Mouse (Mus musculus): ENCODE data around the gene Abhd12. TPM values are rescaled to one million over a fixed set of nuclear protein-coding genes. Genes with fewer than 3 reads are reported as not detected.

Gene Abhd12
- polyA plus RNA-seq, 1 experiment from 2014 or later, result 60.1 TPM

DNA sequence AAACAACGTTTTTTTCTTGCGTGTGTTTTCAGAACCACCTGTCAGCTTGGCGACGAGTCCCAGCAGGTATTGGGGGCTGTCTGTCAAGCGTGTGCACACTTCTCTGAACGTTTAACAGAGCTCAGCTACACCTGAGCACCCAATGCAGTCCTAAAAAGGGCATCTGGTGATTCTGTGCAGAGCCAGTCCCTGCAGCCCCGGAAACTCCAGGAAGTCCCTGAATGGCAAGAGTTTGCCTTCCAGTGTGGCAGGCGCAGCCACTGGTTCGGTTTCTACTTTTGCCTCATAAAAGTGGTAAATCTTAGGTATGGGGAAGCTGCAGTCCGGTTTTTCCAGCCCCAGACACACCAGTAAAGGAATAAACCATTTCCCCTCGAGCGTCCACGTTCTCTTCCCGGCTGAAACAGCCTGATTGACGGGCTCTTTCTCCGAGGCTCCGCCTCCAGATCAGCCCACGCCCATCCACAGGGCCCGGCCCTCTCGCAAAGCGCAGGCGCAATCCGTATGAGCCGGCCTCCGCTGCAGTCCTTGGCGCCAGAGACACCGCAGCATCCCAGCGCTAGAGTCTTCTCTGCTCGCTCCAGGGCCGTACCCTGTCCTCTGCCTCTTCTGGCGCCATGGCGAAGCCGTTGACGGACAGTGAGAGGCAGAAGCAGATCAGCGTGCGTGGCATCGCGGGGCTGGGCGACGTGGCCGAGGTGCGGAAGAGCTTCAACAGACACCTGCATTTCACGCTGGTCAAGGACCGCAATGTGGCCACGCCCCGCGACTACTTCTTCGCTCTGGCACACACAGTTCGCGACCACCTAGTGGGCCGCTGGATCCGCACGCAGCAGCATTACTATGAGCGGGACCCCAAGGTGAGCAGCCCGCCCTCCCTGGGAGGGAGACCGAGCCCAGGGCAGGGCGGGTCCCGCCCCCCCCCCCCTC is 118.0 kb downstream of the Abhd12 start, which contains the start of gene Pygb:
Gene Pygb (plus strand): TSS at position 485 of the 930 bp plus-strand sequence.
- H3K27me3 ChIP-seq, result 0 out of 2 replicates have a peak, but pooled peaks cover 14% of the 10 kb centered on the region
- H3K4me1 ChIP-seq, result peaks cover 26% of the 10 kb centered on the region
- peak within 1 kb of the TSS; percentile 89 for H3K4me2 ChIP-seq
- H3K9me3 ChIP-seq, result no peaks in the 10 kb centered on the region
- peak within 1 kb of the TSS; percentile 67 for H3K4me3 ChIP-seq (replicated peaks)
- peaks cover 4% of the 10 kb centered on the region; the same call in 1 of the 2 replicates for H3K36me3 ChIP-seq (replicated peaks)
- ATAC-seq (ENCODE audit: low FRiP score), result peak; percentile 97
- H3K9ac ChIP-seq, result peak within 1 kb of the TSS; percentile 78
- WGBS, result 3% methylated on average over 57 of the region's 58 CpGs
- H3K27ac ChIP-seq, result 0 out of 2 replicates have a peak within 1 kb of the TSS, but pooled peaks have one; percentile 48

DNA sequence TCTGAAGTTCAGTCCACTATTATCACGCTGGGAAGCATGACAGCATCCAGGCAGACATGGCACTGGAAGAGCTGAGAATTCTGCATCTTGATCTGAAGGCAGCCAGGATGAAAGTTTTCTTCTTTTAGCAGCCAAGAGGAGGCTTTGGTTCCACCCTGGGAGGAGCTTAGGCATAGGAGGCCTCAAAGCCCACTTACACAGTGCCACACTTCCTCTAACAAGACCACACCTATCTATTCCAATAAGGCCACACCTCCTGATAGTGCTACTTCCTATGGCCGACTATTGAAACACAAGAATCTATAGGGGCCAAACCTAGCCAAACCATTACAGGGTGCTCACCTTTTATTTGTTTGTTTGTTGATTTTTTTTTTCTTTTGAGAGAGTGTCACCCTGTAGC is 121.7 kb downstream of the Abhd12 start:
- Histone ChIP-seq H3K27ac (no peak overlapping the region), H3K4me3 (replicated peaks) (no peak overlapping the region), H3K36me3 (replicated peaks) (no peaks in the 10 kb centered on the region), H3K4me2 (no peak overlapping the region), H3K4me1 (peaks cover 9% of the 10 kb centered on the region), H3K9me3 (no peaks in the 10 kb centered on the region), H3K27me3 (0 out of 2 replicates have a peak, but pooled peaks cover 14% of the 10 kb centered on the region), H3K9ac (no peak overlapping the region)
- WGBS, result 90% methylated on average over 2 of the region's 2 CpGs
- ATAC-seq (ENCODE audit: low FRiP score), result no peak

Other genes starting within 250 kb of the Abhd12 start
- gene Acss1, start 236.2 kb downstream of the Abhd12 start, polyA plus RNA-seq (2016; fragmentation: Nextera tagmentation; extraction: Ambion mirVana), result 43.4 and 54.8 TPM in 2 replicates
- 0.06 and 0.11 TPM in 2 replicates for gene Vsx1, start 215.4 kb downstream of the Abhd12 start, polyA plus RNA-seq (2016; fragmentation: Nextera tagmentation; extraction: Ambion mirVana)
- gene Entpd6, start 155.7 kb downstream of the Abhd12 start, polyA plus RNA-seq (2016; fragmentation: Nextera tagmentation; extraction: Ambion mirVana), result 29.5 and 29.6 TPM in 2 replicates
- 81.6 and 86.3 TPM in 2 replicates for gene Pygb, start 118.0 kb downstream of the Abhd12 start, polyA plus RNA-seq (2016; fragmentation: Nextera tagmentation; extraction: Ambion mirVana)
- 64.0 and 66.8 TPM in 2 replicates for gene Gins1, start 659 bp upstream of the Abhd12 start, polyA plus RNA-seq (2016; fragmentation: Nextera tagmentation; extraction: Ambion mirVana)
- 24.3 and 24.4 TPM in 2 replicates for gene Ninl, start 134.6 kb upstream of the Abhd12 start, polyA plus RNA-seq (2016; fragmentation: Nextera tagmentation; extraction: Ambion mirVana)
- gene Nanp, start 134.7 kb upstream of the Abhd12 start, polyA plus RNA-seq (2016; fragmentation: Nextera tagmentation; extraction: Ambion mirVana), result 44.1 and 47.8 TPM in 2 replicates
- gene Gm14151, start 187.6 kb upstream of the Abhd12 start, polyA plus RNA-seq (2016; fragmentation: Nextera tagmentation; extraction: Ambion mirVana), result not detected in 2 replicates
- not detected in 2 replicates for gene Gm14147, start 193.5 kb upstream of the Abhd12 start, polyA plus RNA-seq (2016; fragmentation: Nextera tagmentation; extraction: Ambion mirVana)

Measured in forebrain, embryonic 12.5 days (tissue).